Mouse (Mus musculus): ENCODE results near the gene Ky. TPM values are rescaled to one million over a fixed set of nuclear protein-coding genes. Genes with fewer than 3 reads are reported as not detected.

Ky gene
- polyA plus RNA-seq, 1 experiment = 0.16 TPM

- Histone ChIP-seq H3K4me3 (ENCODE audit: extremely low read depth, insufficient read depth, insufficient read length) (no peak overlapping the region), H3K36me3 (ENCODE audit: control insufficient read depth, insufficient read depth, low read length) (peaks cover 19% of the 10 kb centered on the region), H3K27ac (ENCODE audit: insufficient read depth, low read length) (no peak overlapping the region), H3K4me1 (ENCODE audit: control insufficient read depth, insufficient read depth, insufficient read length) (no peaks in the 10 kb centered on the region; the same call in 1 of the 2 replicates), H3K27me3 (ENCODE audit: control insufficient read depth, insufficient read depth, low read length) (no peaks in the 10 kb centered on the region)
- WGBS = 84% methylated on average over 12 of the region's 12 CpGs
- TF ChIP-seq CTCF (IDR thresholded peaks at IDR 0.05; ENCODE audit: extremely low read depth, insufficient read depth, insufficient read length, insufficient replicate concordance) (no peak), POLR2A (IDR thresholded peaks at IDR 0.05; ENCODE audit: low read depth, low read length) (no peak)
- no peak for DNase-seq (ENCODE audit: low read depth in 1 of 2, low spot score in 2 of 2)
Observed at GRCm38 (mm10) chr9:102581921-102582469, 76.4 kb downstream of the Ky start.

DNA sequence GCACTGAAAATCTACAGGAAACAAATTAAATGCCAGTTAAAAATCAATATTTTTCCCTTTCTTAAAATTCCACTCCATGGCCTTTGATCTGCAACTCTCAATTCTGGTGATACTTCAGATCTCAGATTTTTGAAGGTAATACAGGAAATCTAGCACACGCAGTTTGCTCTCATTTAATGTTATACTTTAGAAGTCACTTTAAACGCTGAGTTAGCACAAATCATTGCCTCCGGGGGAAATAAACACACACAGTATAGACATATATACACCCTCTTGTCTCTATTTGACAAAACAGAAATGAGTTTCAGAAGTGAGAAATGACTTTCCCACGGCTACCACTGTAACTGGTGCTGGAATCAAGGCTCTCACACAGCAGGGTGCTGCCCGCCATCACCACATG is 81.8 kb downstream of the Ky start:
- H3K4me1 ChIP-seq (ENCODE audit: control insufficient read depth, insufficient read depth, insufficient read length) = no peaks in the 10 kb centered on the region
- no peak for TF ChIP-seq CTCF (IDR thresholded peaks at IDR 0.05; ENCODE audit: extremely low read depth, insufficient read depth, insufficient read length, insufficient replicate concordance)
- no peak for TF ChIP-seq POLR2A (IDR thresholded peaks at IDR 0.05; ENCODE audit: low read depth, low read length)
- peaks cover 30% of the 10 kb centered on the region for H3K36me3 ChIP-seq (ENCODE audit: control insufficient read depth, insufficient read depth, low read length)
- H3K27ac ChIP-seq (ENCODE audit: insufficient read depth, low read length) = no peak overlapping the region
- no peaks in the 10 kb centered on the region for H3K27me3 ChIP-seq (ENCODE audit: control insufficient read depth, insufficient read depth, low read length)
- DNase-seq (ENCODE audit: low read depth in 1 of 2, low spot score in 2 of 2) = no peak
- no peak overlapping the region for H3K4me3 ChIP-seq (ENCODE audit: extremely low read depth, insufficient read depth, insufficient read length)
- 93% methylated on average over 5 of the region's 5 CpGs for WGBS

- no peak overlapping the region for H3K4me3 ChIP-seq (ENCODE audit: extremely low read depth, insufficient read depth, insufficient read length)
- no peaks in the 10 kb centered on the region for H3K4me1 ChIP-seq (ENCODE audit: control insufficient read depth, insufficient read depth, insufficient read length)
- whole genome bisulfite sequencing = 94% methylated on average over 6 of the region's 6 CpGs
- TF ChIP-seq POLR2A (IDR thresholded peaks at IDR 0.05; ENCODE audit: low read depth, low read length) = no peak
- no peak for TF ChIP-seq CTCF (IDR thresholded peaks at IDR 0.05; ENCODE audit: extremely low read depth, insufficient read depth, insufficient read length, insufficient replicate concordance)
- H3K27ac ChIP-seq (ENCODE audit: insufficient read depth, low read length) = no peak overlapping the region
- DNase-seq (ENCODE audit: low read depth in 1 of 2, low spot score in 2 of 2) = no peak
- H3K36me3 ChIP-seq (ENCODE audit: control insufficient read depth, insufficient read depth, low read length) = peaks cover 34% of the 10 kb centered on the region
- H3K27me3 ChIP-seq (ENCODE audit: control insufficient read depth, insufficient read depth, low read length) = no peaks in the 10 kb centered on the region
Observed at GRCm38 (mm10) chr9:102594667-102595393, 89.3 kb downstream of the Ky start.

Other genes with a start within 250 kb of the Ky start
- 0.20 and 0.32 TPM in 2 replicates for gene Ephb1, start 151.1 kb upstream of the Ky start, polyA plus RNA-seq (2012; rRNA removed)
- 26.7 and 34.1 TPM in 2 replicates for gene Anapc13, start 120.5 kb downstream of the Ky start, polyA plus RNA-seq (2012; rRNA removed)
- 4.1 and 4.2 TPM in 2 replicates for gene Cep63, start 120.8 kb downstream of the Ky start, polyA plus RNA-seq (2012; rRNA removed)
- 10.7 and 10.9 TPM in 2 replicates for gene Amotl2, start 210.9 kb downstream of the Ky start, polyA plus RNA-seq (2012; rRNA removed)

Data from spleen, adult 2 months (tissue).